Mouse (Mus musculus) heart, embryonic 16.5 days (tissue): ENCODE measurements at regions not wholly inside any gene's neighbourhood (a gene's known extent, or its start where the extent isn't known, plus 50 kb on each side); places are given as distances from the start of the nearest gene placed in this dataset.

Experiments used
- ATAC-seq: fragments of 200-750 bp; cut with Nextera tagmentation; replicated peaks from 2 replicates; pipeline ENCODE4 v1.8.0; 2017; ENCODE audit warnings: moderate number of reproducible peaks; ENCODE audit not compliant: insufficient read depth, low FRiP score; ENCODE audit errors: extremely low read depth
- H3K27ac ChIP-seq: fragments of 300-500 bp; sonication (generic); 2 replicates; pipeline ENCODE4 v1.5.1; 2014; ENCODE audit warnings: mild to moderate bottlenecking, low read length, control low read depth, moderate library complexity
- H3K27me3 ChIP-seq: fragments of 300-500 bp; sonication (generic); 2 replicates; pipeline ENCODE4 v1.6.1; 2014; ENCODE audit warnings: low read length, mixed read lengths; ENCODE audit not compliant: control insufficient read depth, insufficient read depth
- H3K36me3 ChIP-seq: fragments of 300-500 bp; sonication (generic); 2 replicates; pipeline ENCODE4 v1.6.1; 2014; ENCODE audit not compliant: control insufficient read depth, insufficient read depth
- H3K4me1 ChIP-seq: fragments of 300-500 bp; sonication (generic); 2 replicates; pipeline ENCODE4 v1.6.1; 2014; ENCODE audit warnings: low read length, mixed read lengths; ENCODE audit not compliant: control insufficient read depth, insufficient read depth
- H3K4me2 ChIP-seq: fragments of 300-500 bp; sonication (generic); 2 replicates; pipeline ENCODE4 v1.6.1; 2014; ENCODE audit warnings: low read depth, mild to moderate bottlenecking, control low read depth, low read length
- H3K4me3 ChIP-seq: fragments of 300-500 bp; sonication (generic); 2 replicates; pipeline ENCODE4 v1.5.1; 2014; ENCODE audit warnings: mild to moderate bottlenecking, control low read depth, low read length
- H3K9ac ChIP-seq: fragments of 300-500 bp; sonication (generic); 2 replicates; pipeline ENCODE4 v1.6.1; 2014; ENCODE audit warnings: low read length, control low read depth
- H3K9me3 ChIP-seq: fragments of 300-500 bp; sonication (generic); replicated peaks from 2 replicates; pipeline ENCODE4 v1.6.1; 2016; ENCODE audit warnings: low read length; ENCODE audit not compliant: control insufficient read depth
- WGBS: fragments of 180-500 bp; shearing (Covaris S2); extraction: QIAGEN DNeasy Blood & Tissue Kit; methylation state at CpG from one replicate; pipeline ENCODE4 v1.1.7; 2014; 5-methylcytosine and 5-hydroxymethylcytosine counted together

- Histone ChIP-seq H3K36me3 (no peaks in the 10 kb centered on the region), H3K9me3 (no peaks in the 10 kb centered on the region), H3K4me3 (no peak overlapping the region), H3K4me1 (no peaks in the 10 kb centered on the region), H3K27ac (no peak overlapping the region), H3K27me3 (no peaks in the 10 kb centered on the region), H3K9ac (no peak overlapping the region), H3K4me2 (no peak overlapping the region)
- WGBS, result 83% methylated on average over 2 of the region's 2 CpGs
- ATAC-seq, result no peak
Measured at GRCm38 (mm10) chr2:115529878-115530277, 51.6 kb upstream of the BC052040 start.
